Mouse (Mus musculus): ENCODE data around the gene Mfsd10.

Gene Mfsd10

GRCm38 (mm10) chr5:34636481-34637287, at the start of gene Mfsd10:
Gene Mfsd10, minus strand, starts transcription at chr5:34637212.
- peak; percentile 96 for DNase-seq (ENCODE audit: low read depth, low spot score)

- peak; percentile 59 for DNase-seq (ENCODE audit: low read depth, low spot score)
These were observed 33.3 kb upstream of the Mfsd10 start for GRCm38 (mm10) chr5:34670280-34670679.

- DNase-seq (ENCODE audit: low read depth, low spot score) = peak; percentile 61
These were observed 32.5 kb upstream of the Mfsd10 start for GRCm38 (mm10) chr5:34669493-34669892.

GRCm38 (mm10) chr5:34663231-34663630, 26.2 kb upstream of the Mfsd10 start:
- no peak for DNase-seq (ENCODE audit: low read depth, low spot score)

- no peak for DNase-seq (ENCODE audit: low read depth, low spot score)
These were observed 24.9 kb upstream of the Mfsd10 start for GRCm38 (mm10) chr5:34661909-34662308.

- peak; percentile 72 for DNase-seq (ENCODE audit: low read depth, low spot score)
These were observed 23.6 kb upstream of the Mfsd10 start for GRCm38 (mm10) chr5:34660591-34661130.

- DNase-seq (ENCODE audit: low read depth, low spot score) = peak; percentile 100
These were observed 22.9 kb upstream of the Mfsd10 start, which contains the start of the genes Nop14 and Grk4 for GRCm38 (mm10) chr5:34659686-34660590. Gene Nop14, minus strand, starts transcription at chr5:34660148. Gene Grk4, plus strand, starts transcription at chr5:34660379.

GRCm38 (mm10) chr5:34657556-34657955, 20.5 kb upstream of the Mfsd10 start:
- no peak for DNase-seq (ENCODE audit: low read depth, low spot score)

- DNase-seq (ENCODE audit: low read depth, low spot score) = no peak
These were observed 17.9 kb upstream of the Mfsd10 start for GRCm38 (mm10) chr5:34654881-34655280.

GRCm38 (mm10) chr5:34652961-34653360, 15.9 kb upstream of the Mfsd10 start:
- DNase-seq (ENCODE audit: low read depth, low spot score) = no peak

- DNase-seq (ENCODE audit: low read depth, low spot score) = peak; percentile 84
These were observed 10.6 kb upstream of the Mfsd10 start for GRCm38 (mm10) chr5:34647581-34647980.

- peak; percentile 80 for DNase-seq (ENCODE audit: low read depth, low spot score)
These were observed 5.9 kb upstream of the Mfsd10 start for GRCm38 (mm10) chr5:34642932-34643331.

GRCm38 (mm10) chr5:34641991-34642390, 5.0 kb upstream of the Mfsd10 start:
- no peak for DNase-seq (ENCODE audit: low read depth, low spot score)

GRCm38 (mm10) chr5:34637591-34638156, 662 bp upstream of the Mfsd10 start:
- DNase-seq (ENCODE audit: low read depth, low spot score) = no peak

GRCm38 (mm10) chr5:34635665-34636192, 1.3 kb downstream of the Mfsd10 start:
- DNase-seq (ENCODE audit: low read depth, low spot score) = no peak

- DNase-seq (ENCODE audit: low read depth, low spot score) = no peak
These were observed 2.1 kb downstream of the Mfsd10 start for GRCm38 (mm10) chr5:34634746-34635400.

- DNase-seq (ENCODE audit: low read depth, low spot score) = peak; percentile 93
These were observed 3.4 kb downstream of the Mfsd10 start for GRCm38 (mm10) chr5:34633641-34634040.

GRCm38 (mm10) chr5:34632996-34633395, 4.0 kb downstream of the Mfsd10 start:
- no peak for DNase-seq (ENCODE audit: low read depth, low spot score)

GRCm38 (mm10) chr5:34609966-34610365, 27.0 kb downstream of the Mfsd10 start:
- DNase-seq (ENCODE audit: low read depth, low spot score) = no peak

- DNase-seq (ENCODE audit: low read depth, low spot score) = no peak
These were observed 28.8 kb downstream of the Mfsd10 start for GRCm38 (mm10) chr5:34608226-34608625.

All from R1 (cell line).